Mouse (Mus musculus) G1E (cell line): ENCODE data around the gene Ahnak2. TPM values are rescaled to one million over a fixed set of nuclear protein-coding genes. Genes with fewer than 3 reads are reported as not detected.

ENCODE experiments used
- ATAC-seq: 2 replicates; pipeline ENCODE4 v1.8.0; 2016; ENCODE audit warnings: mild to moderate bottlenecking; ENCODE audit not compliant: insufficient number of reproducible peaks, poor library complexity, low FRiP score, severe bottlenecking; ENCODE audit errors: extremely low read depth
- DNase-seq: peaks from one replicate; pipeline ENCODE4 v3.0.0; 2012; ENCODE audit warnings: low spot score
- H3K27me3 ChIP-seq: 2 replicates; pipeline ENCODE4 v1.6.1; 2012; ENCODE audit warnings: mild to moderate bottlenecking, low read length, inconsistent platforms; ENCODE audit not compliant: insufficient read depth
- H3K36me3 ChIP-seq: replicated peaks from 2 replicates; pipeline ENCODE3; 2012; ENCODE audit warnings: mild to moderate bottlenecking, inconsistent platforms
- H3K4me1 ChIP-seq: 2 replicates; pipeline ENCODE4 v1.6.1; 2012; ENCODE audit warnings: low read depth, low read length, inconsistent platforms, mixed read lengths; ENCODE audit not compliant: insufficient read depth
- H3K4me3 ChIP-seq: 2 replicates; pipeline ENCODE4 v1.5.1; 2012; ENCODE audit warnings: low read depth, mild to moderate bottlenecking, inconsistent platforms, low read length, moderate library complexity, mixed read lengths
- H3K9me3 ChIP-seq: replicated peaks from 2 replicates; pipeline ENCODE4 v1.6.1; 2012; ENCODE audit warnings: inconsistent platforms
- CTCF ChIP-seq: IDR thresholded peaks from 2 replicates; pipeline ENCODE4 v1.5.1; 2012; ENCODE audit warnings: low read depth, low read length, inconsistent platforms, mixed read lengths
- GATA1 ChIP-seq: IDR thresholded peaks from 2 replicates; pipeline ENCODE4 v1.6.1; 2012; ENCODE audit warnings: borderline replicate concordance, low read length, inconsistent platforms, mixed read lengths
- GATA2 ChIP-seq: IDR thresholded peaks from 2 replicates; pipeline ENCODE4 v1.6.1; 2012; ENCODE audit warnings: low read depth, low read length, inconsistent platforms, borderline replicate concordance
- POLR2AphosphoS5 ChIP-seq: IDR thresholded peaks from 2 replicates; pipeline ENCODE4 v1.6.1; 2012; ENCODE audit warnings: low read depth, low read length, inconsistent platforms; ENCODE audit not compliant: insufficient replicate concordance
- TAL1 ChIP-seq: conservative IDR thresholded peaks from 2 replicates; pipeline ENCODE4 v1.6.1; 2012; ENCODE audit warnings: low read depth, low read length, inconsistent platforms, mixed read lengths
- polyA plus RNA-seq: library from polyadenylated mRNA; stranded (reverse); fragments of >175 nt; gene quantifications from 2 replicates; pipeline ENCODE4 v1.2.3, GENCODE M21; 2012
- total RNA-seq, 2 experiments: library from RNA; stranded (forward) in 1 of 2; stranded (reverse) in 1 of 2; fragments of 200-1000 nt in 1 of 2; fragments of >200 nt in 1 of 2; fragmentation: Nextera tagmentation in 1 of 2; gene quantifications; 2 replicates each; pipeline ENCODE4 v1.2.3; 2014 to 2017

Ahnak2 gene
- total and polyA plus RNA-seq, 3 experiments = 0.02 to 0.22 TPM; not detected in 1

DNA sequence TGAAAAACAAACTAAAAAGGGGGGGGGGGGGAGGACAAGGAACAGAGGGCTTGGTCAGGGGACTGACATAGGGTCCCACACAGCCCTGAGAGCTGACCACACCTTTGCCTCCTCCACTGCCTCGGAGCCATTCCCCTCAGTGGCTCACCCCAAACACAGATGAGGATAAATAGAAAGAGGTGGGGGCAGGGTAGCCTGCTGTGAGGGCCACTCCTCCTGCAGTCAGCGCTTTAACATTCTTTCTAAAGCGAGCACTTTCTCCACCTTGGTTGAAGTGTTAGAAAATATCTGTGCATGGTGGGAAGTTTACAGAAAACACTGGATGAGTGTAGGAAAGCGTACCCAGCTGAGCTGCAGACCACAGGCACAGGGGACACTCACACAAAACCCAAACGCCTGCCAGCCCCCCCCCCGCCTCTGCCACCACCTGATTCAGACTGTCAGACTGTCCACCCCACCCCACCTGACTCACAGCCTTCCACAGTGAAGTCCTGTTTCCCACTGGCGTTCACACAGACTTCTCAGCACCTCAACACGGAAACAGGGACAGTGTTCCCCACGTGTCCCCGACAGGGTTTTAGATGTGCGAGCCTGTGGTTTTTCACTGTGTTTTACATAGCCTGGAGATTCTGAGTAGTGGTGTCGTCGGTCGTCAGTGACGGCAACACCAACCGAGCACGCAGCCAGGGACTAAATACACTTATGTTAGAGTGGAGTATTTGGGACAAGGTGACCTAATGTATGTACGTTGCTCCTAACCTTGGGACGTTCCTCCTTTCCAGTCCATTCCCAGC lies 7.8 kb upstream of the Ahnak2 start:
- H3K27me3 ChIP-seq = peaks cover 40% of the 10 kb centered on the region
- peaks cover 47% of the 10 kb centered on the region for H3K36me3 ChIP-seq
- DNase-seq (no peak), ATAC-seq (no peak)
- no peaks in the 10 kb centered on the region for H3K9me3 ChIP-seq
- TF ChIP-seq POLR2AphosphoS5 (no peak), TAL1 (no peak), GATA1 (no peak), GATA2 (no peak), CTCF (no peak)
- no peak overlapping the region; the same call in 1 of the 2 replicates for H3K4me3 ChIP-seq
- H3K4me1 ChIP-seq = peaks cover 34% of the 10 kb centered on the region

DNA sequence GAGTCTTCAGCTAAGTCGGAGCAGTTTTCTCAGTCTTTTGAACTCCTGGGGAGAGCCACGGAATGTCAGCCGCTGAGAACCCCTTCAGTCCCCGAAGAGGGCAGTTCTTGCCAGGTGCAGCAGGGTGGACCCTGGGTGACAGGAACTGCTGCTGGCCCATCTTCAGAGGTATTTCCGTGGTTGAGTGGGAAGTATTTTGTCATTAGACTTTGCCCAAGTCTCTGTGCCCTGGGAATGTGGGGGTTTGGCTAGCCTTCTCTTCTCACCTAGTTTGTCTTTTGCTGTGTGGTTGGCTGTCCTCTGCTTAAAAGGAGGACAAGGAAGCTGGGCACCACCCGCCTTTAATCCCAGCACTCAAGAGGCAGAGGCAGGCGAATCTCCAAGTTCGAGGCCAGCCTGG lies 7.2 kb upstream of the Ahnak2 start:
- H3K27me3 ChIP-seq = peaks cover 47% of the 10 kb centered on the region
- no peaks in the 10 kb centered on the region for H3K9me3 ChIP-seq
- peaks cover 34% of the 10 kb centered on the region for H3K4me1 ChIP-seq
- H3K36me3 ChIP-seq = peaks cover 40% of the 10 kb centered on the region
- H3K4me3 ChIP-seq = peak overlapping the region; percentile 73
- ATAC-seq = no peak
- TF ChIP-seq GATA1 (no peak), POLR2AphosphoS5 (no peak)
- no peak for DNase-seq

DNA sequence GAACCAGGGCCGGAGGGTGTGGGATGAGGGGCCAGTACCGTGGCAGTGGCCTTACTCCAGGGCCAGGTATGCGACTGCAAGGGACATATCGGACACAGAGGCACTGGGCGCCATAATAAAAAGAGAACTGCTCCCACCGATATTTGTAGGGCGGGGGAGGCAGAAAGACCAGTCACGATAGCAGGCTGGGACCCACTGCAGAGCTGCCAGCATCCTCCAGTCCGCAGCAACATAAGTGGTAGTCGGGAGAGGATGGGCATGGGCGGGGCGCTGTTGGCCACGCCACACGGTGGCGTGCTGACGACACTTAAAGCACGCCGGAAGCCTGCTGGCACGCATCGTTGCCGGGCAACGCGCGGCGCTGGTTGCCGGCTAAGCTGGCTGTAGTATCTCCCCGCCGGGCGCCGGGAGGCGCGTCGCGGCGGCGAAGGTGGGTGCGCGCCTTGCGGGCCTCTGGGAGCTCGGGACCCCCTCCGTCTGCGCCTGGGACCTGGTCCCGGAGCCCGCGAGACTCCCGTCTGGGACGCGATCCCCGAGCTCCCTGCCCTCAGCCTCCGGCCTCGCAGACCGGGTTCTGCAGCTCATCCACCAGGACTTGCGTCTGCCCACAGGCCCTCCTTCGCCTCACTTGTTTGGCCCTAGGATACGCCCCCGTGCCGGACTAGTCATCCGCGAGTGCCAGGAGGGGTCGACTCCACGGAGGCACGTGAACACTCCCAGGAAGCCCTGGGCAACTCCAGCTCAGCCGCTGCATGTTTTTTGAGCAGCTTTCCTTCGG lies 6.3 kb upstream of the Ahnak2 start, which contains the start of gene Clba1:
Gene Clba1, plus strand, starts transcription at position 351 of the 778 bp plus-strand sequence.
- no peaks in the 10 kb centered on the region for H3K9me3 ChIP-seq
- peaks cover 55% of the 10 kb centered on the region for H3K27me3 ChIP-seq
- DNase-seq = peak; percentile 98
- peaks cover 36% of the 10 kb centered on the region for H3K4me1 ChIP-seq
- peak within 1 kb of the TSS; percentile 73 for H3K4me3 ChIP-seq
- peaks cover 32% of the 10 kb centered on the region for H3K36me3 ChIP-seq
- peak; percentile 94 for ATAC-seq
- no peak for TF ChIP-seq CTCF
- no peak for TF ChIP-seq GATA2
- no peak for TF ChIP-seq GATA1
- TF ChIP-seq POLR2AphosphoS5 = no peak
- TF ChIP-seq TAL1 = no peak

DNA sequence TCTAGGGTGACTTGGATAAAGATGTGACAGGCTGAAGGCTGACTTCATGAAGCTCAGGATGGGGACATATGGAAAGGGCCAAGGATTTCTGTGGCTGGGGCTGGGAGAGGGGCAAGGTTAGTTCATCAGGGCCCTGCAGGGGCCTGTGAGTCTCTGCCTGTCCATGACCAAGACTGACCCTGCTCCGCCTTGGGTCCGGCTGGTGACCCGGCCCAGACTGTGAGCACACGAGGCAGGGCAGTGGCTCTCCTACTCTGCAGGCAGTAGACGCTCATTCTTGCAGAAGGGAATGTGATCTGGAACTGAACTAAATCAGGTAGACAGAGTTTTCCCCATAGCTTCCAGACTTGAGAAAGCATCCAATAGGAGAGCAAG lies 5.7 kb upstream of the Ahnak2 start:
- ATAC-seq = no peak
- peaks cover 61% of the 10 kb centered on the region for H3K27me3 ChIP-seq
- peaks cover 36% of the 10 kb centered on the region for H3K4me1 ChIP-seq
- TF ChIP-seq CTCF (no peak), POLR2AphosphoS5 (no peak), GATA1 (no peak), TAL1 (no peak)
- no peak for DNase-seq
- H3K36me3 ChIP-seq = peaks cover 26% of the 10 kb centered on the region
- H3K9me3 ChIP-seq = no peaks in the 10 kb centered on the region
- peak overlapping the region; percentile 73 for H3K4me3 ChIP-seq

DNA sequence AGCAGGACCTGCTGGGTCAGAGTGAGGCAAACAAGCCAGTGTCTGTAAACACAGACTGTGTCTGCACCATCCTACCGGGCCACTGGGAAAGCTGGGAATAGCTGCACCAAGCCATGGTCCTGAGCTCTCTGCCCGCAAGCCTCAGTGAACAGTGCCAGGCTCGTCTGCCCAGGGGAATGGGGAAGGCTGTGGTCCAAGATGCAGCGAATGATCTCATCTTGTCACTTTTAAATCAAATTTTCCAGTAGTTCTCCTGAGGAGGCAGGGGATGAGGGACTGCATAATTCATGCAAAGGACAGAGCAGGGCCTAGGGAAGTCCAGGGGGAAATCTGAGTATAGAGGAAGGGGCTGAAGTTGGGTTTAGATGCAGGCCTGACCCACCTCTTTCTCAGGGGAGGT lies 5.3 kb upstream of the Ahnak2 start:
- TF ChIP-seq CTCF (no peak), TAL1 (no peak), GATA2 (no peak), POLR2AphosphoS5 (no peak), GATA1 (no peak)
- ATAC-seq = no peak
- peaks cover 65% of the 10 kb centered on the region for H3K27me3 ChIP-seq

DNA sequence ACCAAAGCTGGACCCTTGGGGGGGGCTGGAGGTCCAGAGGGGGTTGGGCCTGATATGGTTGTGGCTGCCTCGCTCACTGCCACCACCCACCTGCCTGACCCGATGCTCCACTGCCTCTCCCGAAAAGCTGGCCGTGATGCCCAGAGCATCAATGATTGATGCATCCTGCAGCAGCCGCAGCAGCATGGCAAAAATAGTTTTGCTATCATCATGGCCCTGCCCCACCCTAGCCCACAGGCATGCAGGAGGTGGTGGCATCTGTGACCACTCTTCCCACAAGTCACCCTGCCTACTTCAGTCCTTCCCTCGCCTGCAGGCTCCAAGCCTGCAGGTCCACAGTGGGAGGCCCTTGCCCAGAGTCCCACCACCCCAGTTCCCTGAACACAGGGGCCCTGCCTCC lies 3.6 kb upstream of the Ahnak2 start:
- DNase-seq (no peak), ATAC-seq (no peak)
- Histone ChIP-seq H3K36me3 (peaks cover 4% of the 10 kb centered on the region), H3K27me3 (peaks cover 79% of the 10 kb centered on the region), H3K4me1 (peaks cover 46% of the 10 kb centered on the region), H3K4me3 (no peak overlapping the region), H3K9me3 (no peaks in the 10 kb centered on the region)
- no peak for TF ChIP-seq CTCF
- no peak for TF ChIP-seq GATA1
- TF ChIP-seq TAL1 = no peak
- TF ChIP-seq GATA2 = no peak
- no peak for TF ChIP-seq POLR2AphosphoS5

More for the DNA sequence above, 5.3 kb upstream of the Ahnak2 start:
- DNase-seq = no peak
- peaks cover 22% of the 10 kb centered on the region for H3K36me3 ChIP-seq
- H3K9me3 ChIP-seq = no peaks in the 10 kb centered on the region
- no peak overlapping the region for H3K4me3 ChIP-seq
- peaks cover 36% of the 10 kb centered on the region for H3K4me1 ChIP-seq
